Mouse (Mus musculus) liver, embryonic 16.5 days (tissue): ENCODE data around the gene Tbx19. TPM values are rescaled to one million over a fixed set of nuclear protein-coding genes. Genes with fewer than 3 reads are reported as not detected.

Experiments
- ATAC-seq: fragments of 200-750 bp; cut with Nextera tagmentation; 2 replicates; pipeline ENCODE4 v1.8.0; 2017; ENCODE audit warnings: low read depth, mild to moderate bottlenecking, moderate number of reproducible peaks, moderate library complexity
- H3K27ac ChIP-seq: fragments of 300-500 bp; sonication (generic); 2 replicates; pipeline ENCODE4 v1.5.1; 2014; ENCODE audit warnings: mild to moderate bottlenecking, low read length
- H3K27me3 ChIP-seq: fragments of 300-500 bp; sonication (generic); 2 replicates; pipeline ENCODE4 v1.6.1; 2014; ENCODE audit warnings: low read depth, low read length, mixed read lengths; ENCODE audit not compliant: control insufficient read depth, insufficient read depth
- H3K36me3 ChIP-seq: fragments of 300-500 bp; sonication (generic); 2 replicates; pipeline ENCODE4 v1.6.1; 2014; ENCODE audit warnings: mild to moderate bottlenecking; ENCODE audit not compliant: control insufficient read depth, insufficient read depth
- H3K4me1 ChIP-seq: fragments of 300-500 bp; sonication (generic); 2 replicates; pipeline ENCODE4 v1.6.1; 2014; ENCODE audit warnings: low read depth, low read length, mixed read lengths; ENCODE audit not compliant: control insufficient read depth
- H3K4me2 ChIP-seq: fragments of 300-500 bp; sonication (generic); 2 replicates; pipeline ENCODE4 v1.6.1; 2014; ENCODE audit warnings: low read depth, low read length, mixed read lengths
- H3K4me3 ChIP-seq: fragments of 300-500 bp; sonication (generic); 2 replicates; pipeline ENCODE4 v1.5.1; 2014; ENCODE audit warnings: low read depth, mild to moderate bottlenecking, low read length
- H3K9ac ChIP-seq: fragments of 300-500 bp; sonication (generic); 2 replicates; pipeline ENCODE4 v1.6.1; 2014; ENCODE audit warnings: low read depth, low read length
- H3K9me3 ChIP-seq: fragments of 300-500 bp; sonication (generic); replicated peaks from 2 replicates; pipeline ENCODE4 v1.6.1; 2016; ENCODE audit warnings: low read length; ENCODE audit not compliant: control insufficient read depth
- WGBS: fragments of 180-500 bp; shearing (Covaris S2); extraction: QIAGEN DNeasy Blood & Tissue Kit; methylation state at CpG from one replicate; pipeline ENCODE4 v1.1.7; 2014; ENCODE audit not compliant: insufficient replicate concordance; 5-methylcytosine and 5-hydroxymethylcytosine counted together
- polyA plus RNA-seq: library from polyadenylated mRNA; unstranded; fragments of >200 nt; fragmentation: Nextera tagmentation; extraction: Ambion mirVana; gene quantifications from 2 replicates; pipeline ENCODE4 v1.2.1, GENCODE M21; 2015

Gene Tbx19
- polyA plus RNA-seq, result not detected in 2 replicates

- no peak within 1 kb of the TSS for H3K9ac ChIP-seq
- H3K27ac ChIP-seq, result no peak within 1 kb of the TSS
- H3K4me3 ChIP-seq, result no peak within 1 kb of the TSS
- no peak within 1 kb of the TSS for H3K4me2 ChIP-seq
- H3K36me3 ChIP-seq, result no peaks in the 10 kb centered on the region
- no peaks in the 10 kb centered on the region for H3K4me1 ChIP-seq
- ATAC-seq, result no peak
- H3K27me3 ChIP-seq, result no peaks in the 10 kb centered on the region
- WGBS, result 68% methylated on average over 8 of the region's 8 CpGs
- H3K9me3 ChIP-seq, result no peaks in the 10 kb centered on the region
Observed at GRCm38 (mm10) chr1:165160723-165161405, at the start of gene Tbx19. Gene Tbx19, minus strand, starts transcription at chr1:165160773.

DNA sequence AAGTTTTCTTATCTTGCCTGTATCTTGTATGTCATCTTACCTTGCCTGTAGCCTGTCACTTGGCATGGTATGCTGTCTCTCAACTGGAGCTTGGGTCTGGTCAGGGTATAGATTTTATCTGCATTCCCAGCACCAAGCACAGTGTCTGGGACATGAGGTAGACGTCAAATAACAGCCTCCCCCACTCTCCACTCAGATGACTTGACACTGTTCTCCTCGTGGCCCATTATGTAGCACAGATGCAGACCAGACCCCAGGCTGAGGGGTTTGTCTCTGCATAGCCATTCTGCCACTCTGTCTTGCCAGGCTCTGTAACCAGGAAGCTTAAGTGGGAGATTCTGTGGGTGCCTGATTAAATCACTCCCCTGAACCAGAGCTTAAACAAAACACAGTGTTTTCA is 45.0 kb upstream of the Tbx19 start:
- no peak overlapping the region for H3K9ac ChIP-seq
- H3K4me1 ChIP-seq, result no peaks in the 10 kb centered on the region
- H3K9me3 ChIP-seq, result no peaks in the 10 kb centered on the region
- ATAC-seq, result no peak
- H3K4me3 ChIP-seq, result no peak overlapping the region
- 28% methylated on average over 2 of the region's 2 CpGs for WGBS
- H3K27ac ChIP-seq, result no peak overlapping the region
- no peak overlapping the region for H3K4me2 ChIP-seq
- H3K27me3 ChIP-seq, result no peaks in the 10 kb centered on the region
- H3K36me3 ChIP-seq, result no peaks in the 10 kb centered on the region

DNA sequence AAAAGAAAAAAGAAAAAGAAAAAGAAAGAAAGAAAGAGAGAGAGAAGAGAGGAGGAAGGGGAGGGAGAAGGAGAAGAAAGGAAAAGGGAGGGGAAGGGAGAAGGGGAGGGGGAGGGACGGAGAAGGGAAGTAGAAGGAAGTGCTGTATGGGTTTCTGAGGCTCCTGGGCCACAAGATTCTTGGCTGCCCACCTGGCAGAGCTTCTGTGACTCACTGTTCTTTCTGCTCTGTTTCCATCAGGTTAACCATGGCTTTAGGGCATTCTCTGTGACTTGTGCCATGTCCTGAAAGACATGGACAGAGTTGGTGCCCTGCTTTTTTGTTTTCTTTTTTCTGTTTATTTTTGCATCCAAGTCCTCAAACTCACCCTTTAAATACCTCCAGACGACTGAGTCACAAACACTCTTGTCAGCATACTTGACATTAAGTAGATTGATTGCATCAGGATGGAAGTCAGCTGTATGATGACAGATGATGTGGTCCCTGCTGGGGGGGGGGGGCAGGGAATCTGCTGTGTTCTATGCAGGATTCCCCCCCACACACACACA is 43.0 kb upstream of the Tbx19 start:
- no peak overlapping the region for H3K27ac ChIP-seq
- H3K36me3 ChIP-seq, result no peaks in the 10 kb centered on the region
- H3K9me3 ChIP-seq, result no peaks in the 10 kb centered on the region
- 9% methylated on average over 2 of the region's 2 CpGs for WGBS
- H3K4me2 ChIP-seq, result no peak overlapping the region
- no peak for ATAC-seq
- no peaks in the 10 kb centered on the region for H3K27me3 ChIP-seq
- no peak overlapping the region for H3K4me3 ChIP-seq
- no peak overlapping the region for H3K9ac ChIP-seq
- no peaks in the 10 kb centered on the region for H3K4me1 ChIP-seq

DNA sequence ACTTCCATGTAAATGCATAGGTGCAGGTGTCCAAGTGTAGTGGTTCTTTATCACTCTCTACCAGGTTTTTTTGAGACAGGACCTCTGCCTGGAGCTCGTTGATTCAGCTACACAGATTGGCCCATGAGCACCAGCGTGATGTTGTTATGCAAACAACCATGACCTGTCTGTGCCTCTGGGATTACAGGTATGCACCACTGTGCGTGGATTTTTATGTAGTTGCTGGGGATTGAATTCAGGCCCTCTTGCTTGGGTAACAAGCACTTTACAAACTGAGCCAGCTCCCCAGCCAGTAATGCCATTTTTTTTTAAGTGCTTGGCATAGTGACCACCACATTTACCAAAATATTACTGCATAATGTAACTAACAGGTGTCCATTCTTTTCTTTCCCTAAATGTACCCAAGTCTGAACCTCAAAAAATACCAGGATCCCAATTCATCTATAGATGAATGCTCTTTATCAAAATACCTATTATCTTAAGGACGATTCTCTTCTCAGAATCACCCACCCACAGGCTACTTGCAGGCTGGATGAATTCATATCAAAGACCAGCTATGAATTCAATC is 41.0 kb upstream of the Tbx19 start:
- Histone ChIP-seq H3K36me3 (no peaks in the 10 kb centered on the region), H3K4me2 (no peak overlapping the region), H3K9me3 (no peaks in the 10 kb centered on the region), H3K4me3 (no peak overlapping the region), H3K27ac (no peak overlapping the region), H3K4me1 (no peaks in the 10 kb centered on the region), H3K9ac (no peak overlapping the region), H3K27me3 (no peaks in the 10 kb centered on the region)
- no peak for ATAC-seq
- 55% methylated on average over 4 of the region's 4 CpGs for WGBS

DNA sequence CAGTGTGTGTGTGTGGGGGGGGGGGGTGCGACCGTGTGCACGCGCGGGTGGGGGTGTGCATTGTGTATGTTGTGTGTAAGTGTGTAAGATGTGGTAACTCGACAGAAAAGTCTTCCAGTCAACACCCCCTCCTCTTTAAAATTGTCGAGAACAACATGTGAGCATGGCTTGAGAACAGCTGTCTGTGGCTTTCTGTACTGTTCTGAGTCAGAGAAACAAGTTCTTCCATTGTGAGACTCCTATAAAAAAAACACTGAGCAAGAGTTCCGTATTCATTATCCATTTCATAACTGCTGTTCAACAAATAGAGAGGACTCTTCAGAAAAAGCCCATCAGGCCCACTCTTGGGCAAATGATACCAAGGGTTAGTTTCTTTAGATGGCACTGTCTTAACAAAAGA is 40.2 kb upstream of the Tbx19 start:
- Histone ChIP-seq H3K36me3 (no peaks in the 10 kb centered on the region), H3K27ac (no peak overlapping the region), H3K27me3 (no peaks in the 10 kb centered on the region), H3K4me3 (no peak overlapping the region), H3K4me1 (no peaks in the 10 kb centered on the region), H3K9me3 (no peaks in the 10 kb centered on the region), H3K4me2 (no peak overlapping the region), H3K9ac (no peak overlapping the region)
- no peak for ATAC-seq
- WGBS, result 63% methylated on average over 8 of the region's 8 CpGs

GRCm38 (mm10) chr1:165199639-165200038 is 39.1 kb upstream of the Tbx19 start:
- Histone ChIP-seq H3K36me3 (no peaks in the 10 kb centered on the region), H3K27ac (no peak overlapping the region), H3K4me2 (no peak overlapping the region), H3K4me1 (peaks cover 10% of the 10 kb centered on the region), H3K4me3 (no peak overlapping the region), H3K9me3 (no peaks in the 10 kb centered on the region), H3K9ac (no peak overlapping the region), H3K27me3 (no peaks in the 10 kb centered on the region)
- WGBS, result 52% methylated on average over 3 of the region's 3 CpGs
- ATAC-seq, result no peak

DNA sequence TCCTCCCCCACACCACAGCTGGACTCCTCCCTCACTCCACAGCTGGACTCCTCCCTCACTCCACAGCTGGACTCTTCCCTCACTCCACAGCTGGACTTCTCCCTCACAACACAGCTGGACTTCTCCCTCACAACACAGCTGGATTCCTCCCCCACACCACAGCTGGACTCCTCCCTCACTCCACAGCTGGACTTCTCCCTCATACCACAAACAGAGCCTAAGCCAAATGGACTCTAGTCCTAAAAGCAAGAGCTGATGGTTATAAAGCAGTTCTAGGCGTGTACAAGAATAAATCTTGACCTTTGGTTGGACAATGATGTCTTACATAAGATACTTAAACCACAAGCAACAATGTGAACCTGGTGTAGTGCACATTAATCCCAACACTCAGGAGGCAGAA is 38.4 kb upstream of the Tbx19 start:
- H3K27me3 ChIP-seq, result no peaks in the 10 kb centered on the region
- H3K9ac ChIP-seq, result no peak overlapping the region
- H3K9me3 ChIP-seq, result no peaks in the 10 kb centered on the region
- no peak overlapping the region for H3K4me3 ChIP-seq
- H3K36me3 ChIP-seq, result no peaks in the 10 kb centered on the region
- H3K27ac ChIP-seq, result no peak overlapping the region
- 33% methylated on average over 1 of the region's 1 CpGs for WGBS
- no peak for ATAC-seq
- no peak overlapping the region for H3K4me2 ChIP-seq
- H3K4me1 ChIP-seq, result peaks cover 12% of the 10 kb centered on the region

DNA sequence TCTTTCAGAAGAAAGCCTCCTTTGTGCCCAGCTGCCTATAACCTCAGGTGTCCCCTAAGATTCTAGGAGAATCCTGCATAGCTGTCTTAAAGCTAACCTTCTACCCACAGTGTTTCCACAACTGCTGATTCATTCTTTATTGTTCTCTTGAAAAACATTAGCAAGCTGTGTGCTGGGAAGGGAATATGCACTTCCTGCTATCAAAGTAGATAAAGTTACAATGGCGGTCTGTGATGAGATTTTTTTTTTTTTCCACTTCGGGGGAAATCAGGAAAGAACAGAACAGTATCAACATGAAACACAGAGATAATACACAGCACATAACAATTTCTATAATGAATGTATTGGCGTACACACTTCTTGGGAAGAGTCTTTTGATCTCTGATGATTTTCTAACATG is 37.3 kb upstream of the Tbx19 start:
- 17% methylated on average over 3 of the region's 3 CpGs for WGBS
- Histone ChIP-seq H3K4me2 (no peak overlapping the region), H3K27me3 (no peaks in the 10 kb centered on the region), H3K4me1 (peaks cover 17% of the 10 kb centered on the region), H3K27ac (no peak overlapping the region), H3K36me3 (no peaks in the 10 kb centered on the region), H3K9ac (no peak overlapping the region), H3K4me3 (no peak overlapping the region), H3K9me3 (no peaks in the 10 kb centered on the region)
- no peak for ATAC-seq

DNA sequence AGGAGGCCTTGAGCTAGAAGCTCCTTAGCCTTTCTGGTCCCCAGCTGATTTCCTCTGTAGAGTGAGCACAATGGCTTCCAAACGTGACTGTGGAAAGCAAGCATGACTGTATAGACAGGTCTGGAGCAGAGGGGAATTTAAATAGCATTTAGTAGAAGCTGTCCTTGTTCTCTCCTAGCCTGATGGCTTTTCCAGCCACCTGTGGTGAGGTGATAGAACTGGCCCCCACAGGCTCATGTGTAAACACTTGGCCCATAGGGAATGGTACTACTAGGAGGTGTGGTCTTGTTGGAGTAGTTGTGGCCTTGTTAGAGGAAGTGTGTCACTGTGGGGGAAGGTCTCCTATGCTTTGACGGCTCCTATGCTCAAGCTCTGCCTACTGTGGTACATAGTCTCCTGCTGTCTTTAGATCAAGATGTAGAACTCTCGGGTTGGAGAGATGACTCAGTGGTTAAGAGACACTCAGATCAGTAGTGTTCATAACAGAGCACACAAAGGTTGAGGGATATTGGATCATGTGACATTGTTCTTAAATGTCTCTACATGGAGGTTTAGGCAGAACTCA is 34.9 kb upstream of the Tbx19 start:
- 40% methylated on average over 3 of the region's 3 CpGs for WGBS
- H3K4me1 ChIP-seq, result peaks cover 21% of the 10 kb centered on the region
- no peaks in the 10 kb centered on the region for H3K36me3 ChIP-seq
- H3K9ac ChIP-seq, result no peak overlapping the region; the same call in 1 of the 2 replicates
- H3K4me2 ChIP-seq, result peak overlapping the region; percentile 88
- no peak overlapping the region for H3K4me3 ChIP-seq
- H3K9me3 ChIP-seq, result no peaks in the 10 kb centered on the region
- no peaks in the 10 kb centered on the region for H3K27me3 ChIP-seq
- no peak for ATAC-seq
- H3K27ac ChIP-seq, result 0 out of 2 replicates have a peak overlapping the region, but pooled peaks have one; percentile 11
